ENCODE assay signal across 24 mouse cellular contexts in the genomic region with DNA sequence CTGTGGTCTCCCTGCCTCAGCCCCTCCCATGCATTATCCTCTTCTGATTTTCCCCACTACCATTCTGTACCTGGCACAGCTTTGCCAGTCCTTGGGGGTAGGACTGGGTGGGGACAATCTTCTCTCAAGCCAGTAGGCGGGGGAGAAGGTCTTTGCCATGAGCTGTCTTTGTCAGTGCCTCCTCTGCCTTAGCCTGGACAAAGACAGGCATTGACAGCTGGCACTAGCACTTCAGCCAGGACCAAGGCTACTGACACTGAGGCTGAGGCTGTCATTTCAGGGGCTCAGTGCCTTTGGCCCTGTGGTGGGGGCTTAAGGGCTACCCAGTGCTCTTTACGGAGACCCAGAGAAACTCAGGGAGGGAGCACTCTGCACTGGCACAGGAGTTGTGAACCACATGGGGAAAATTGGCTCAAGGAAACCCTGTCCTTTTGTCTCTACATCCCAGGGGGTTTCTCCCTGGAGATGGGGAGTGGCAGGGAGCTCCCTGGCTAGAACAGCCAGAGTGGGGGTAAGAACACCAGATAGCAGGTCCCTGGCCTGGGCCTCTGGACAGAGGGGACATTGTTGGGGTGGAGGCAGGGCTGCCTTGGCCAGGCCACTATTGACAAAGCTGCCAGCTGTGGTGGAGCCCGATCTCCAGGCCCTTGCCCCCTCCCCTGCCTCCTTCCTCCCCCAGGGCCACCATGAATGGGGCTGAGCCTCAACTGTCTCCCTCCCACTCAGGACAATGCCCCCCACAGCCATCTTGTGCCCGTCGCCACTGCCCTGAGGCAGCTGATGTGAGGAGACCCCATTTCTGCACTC. TPM values are rescaled to one million over a fixed set of nuclear protein-coding genes. Genes with fewer than 3 reads are reported as not detected.
A peak's percentile ranks its signal among the peaks of the same experiment; 100 is the strongest.
DNase-seq lines count a peak whose midpoint lies in the region; ATAC-seq and TF ChIP-seq lines count a peak whose summit lies in the region.
"Had no signal": no experiment of that assay in that cellular context is flagged by ENCODE, and none has a peak within 500 bp of the region (broad histone marks: within the 10 kb centered on the region; RNA-seq: fewer than 3 reads in every experiment).

Gene Plxnb3 (plus strand): TSS at position 757 of the 807 bp plus-strand sequence.

- TF ChIP-seq RAD21 in MEL (IDR thresholded peaks at IDR 0.05; ENCODE audit: low read depth, low read length) = no peak

- peaks cover 0 to 19% of the 10 kb centered on the region in 2 experiments; a peak in 2 of 4 replicates for H3K4me1 ChIP-seq in MEL (ENCODE audit: control insufficient read depth in 1 of 2, insufficient read depth in 2 of 2, low read length in 2 of 2)
- no peaks in the 10 kb centered on the region for H3K4me1 ChIP-seq in midbrain, embryonic 15.5 days
- H3K4me1 ChIP-seq: heart, embryonic 13.5 days; limb, embryonic 12.5 days; liver, embryonic 12.5 days; midbrain, embryonic 10.5 days had no signal

- peaks cover 0 to 11% of the 10 kb centered on the region in 2 experiments; a peak in 2 of 4 replicates for H3K36me3 ChIP-seq in MEL (ENCODE audit: control insufficient read depth in 1 of 2, insufficient read depth in 2 of 2, low read length in 2 of 2)
- no peaks in the 10 kb centered on the region for H3K36me3 ChIP-seq in midbrain, embryonic 15.5 days (replicated peaks)
- H3K36me3 ChIP-seq: G1E; heart, embryonic 13.5 days; limb, embryonic 12.5 days; liver, embryonic 12.5 days; midbrain, embryonic 10.5 days had no signal

- no peak within 1 kb of the TSS for H3K4me3 ChIP-seq in left cerebral cortex, adult 2 months
- no peak within 1 kb of the TSS for H3K4me3 ChIP-seq in MEL (ENCODE audit: control insufficient read depth in 1 of 2, insufficient read depth in 1 of 2, low read depth in 2 of 2, low read length in 2 of 2)
- H3K4me3 ChIP-seq in midbrain, embryonic 15.5 days = no peak within 1 kb of the TSS
- H3K4me3 ChIP-seq: heart, embryonic 13.5 days; limb, embryonic 12.5 days; liver, embryonic 12.5 days; midbrain, embryonic 10.5 days had no signal

- no peak for ATAC-seq in midbrain, embryonic 15.5 days (replicated peaks)
- ATAC-seq: forebrain, embryonic 16.5 days; liver, embryonic 12.5 days had no signal

- peak; percentile 38 for DNase-seq in cerebellum, adult 9-11 months
- no peak for DNase-seq in cerebellum, adult 9-10 months
- no peak for DNase-seq in left cerebral cortex, adult 2 months (ENCODE audit: extremely low spot score in 1 of 2, low spot score in 2 of 2)
- DNase-seq in left cerebral cortex, postnatal 10 days (ENCODE audit: extremely low spot score in 1 of 2, low spot score in 2 of 2) = no peak
- no peak for DNase-seq in MEL (ENCODE audit: low read depth, low spot score)
- peak; percentile 35 to 44 for DNase-seq in layer of hippocampus, adult 8-10 months (ENCODE audit: low spot score in 2 of 2)
- no peak for DNase-seq in spleen, adult 18-20 months
- DNase-seq: adrenal gland, postnatal 25 days; embryo, embryonic 11 days; gastrocnemius, postnatal 14 days; heart, adult 18-20 months; heart, postnatal 36 days; kidney, adult 11 months; lung, embryonic 14.5 days; lung, postnatal 4 days; right cerebral cortex, postnatal 25 days; thymus, postnatal 14 days had no signal

- no peaks in the 10 kb centered on the region for H3K9me3 ChIP-seq in MEL (replicated peaks; ENCODE audit: insufficient read depth, low read length)
- H3K9me3 ChIP-seq in midbrain, embryonic 15.5 days = no peaks in the 10 kb centered on the region
- H3K9me3 ChIP-seq: G1E; heart, embryonic 13.5 days; limb, embryonic 12.5 days; liver, embryonic 12.5 days; midbrain, embryonic 10.5 days had no signal

- no peaks in the 10 kb centered on the region for H3K79me2 ChIP-seq in MEL (ENCODE audit: control insufficient read depth, insufficient read depth, low read length, poor library complexity)

- no peak for TF ChIP-seq EP300 in MEL (IDR thresholded peaks at IDR 0.05; ENCODE audit: low read depth in 1 of 2, low read length in 2 of 2)

- no peak within 1 kb of the TSS for H3K4me2 ChIP-seq in midbrain, embryonic 15.5 days
- H3K4me2 ChIP-seq: heart, embryonic 13.5 days; limb, embryonic 12.5 days; liver, embryonic 12.5 days; lung, embryonic 14.5 days had no signal

- no peaks in the 10 kb centered on the region for H3K27me3 ChIP-seq in MEL (ENCODE audit: control insufficient read depth in 1 of 2, insufficient read depth in 2 of 2, low read length in 2 of 2)
- no peaks in the 10 kb centered on the region for H3K27me3 ChIP-seq in midbrain, embryonic 15.5 days (replicated peaks)

- peak within 1 kb of the TSS; percentile 36; the same call in 1 of the 2 replicates for H3K27ac ChIP-seq in left cerebral cortex, adult 2 months
- peak within 1 kb of the TSS; percentile 24; the same call in 1 of the 2 replicates for H3K27ac ChIP-seq in MEL (ENCODE audit: control insufficient read depth, low read depth, low read length)
- H3K27ac ChIP-seq in midbrain, embryonic 15.5 days = no peak within 1 kb of the TSS
- H3K27ac ChIP-seq: heart, embryonic 13.5 days; limb, embryonic 12.5 days; liver, embryonic 12.5 days; midbrain, embryonic 10.5 days had no signal

- intact Hi-C loops in left cerebral cortex, adult 2 months (cut with DNase I) = no loop called here
- intact Hi-C loops in left cerebral cortex, postnatal 10 days (cut with DNase I) = no loop called here

- 57% methylated on average over 5 of the region's 5 CpGs for WGBS in midbrain, embryonic 15.5 days

- no peak within 1 kb of the TSS for H3K9ac ChIP-seq in MEL (ENCODE audit: control insufficient read depth, low read depth, low read length, poor library complexity, severe bottlenecking)
- no peak within 1 kb of the TSS for H3K9ac ChIP-seq in midbrain, embryonic 15.5 days
- H3K9ac ChIP-seq: heart, embryonic 13.5 days; limb, embryonic 12.5 days; liver, embryonic 12.5 days; lung, embryonic 14.5 days had no signal

- TF ChIP-seq CTCF in left cerebral cortex, adult 2 months (IDR thresholded peaks at IDR 0.05) = no peak
- TF ChIP-seq CTCF in MEL (IDR thresholded peaks at IDR 0.05 in 2 of 3, conservative IDR thresholded peaks at IDR 0.05 in 1 of 3; ENCODE audit: control insufficient read depth in 1 of 3, insufficient read depth in 1 of 3, low read depth in 2 of 3, low read length in 3 of 3, poor library complexity in 1 of 3, severe bottlenecking in 1 of 3) = no peak

- TF ChIP-seq POLR2A in MEL (IDR thresholded peaks at IDR 0.05; ENCODE audit: control insufficient read depth in 1 of 2, insufficient read depth in 1 of 2, low read depth in 1 of 2, low read length in 2 of 2, poor library complexity in 1 of 2) = no peak

TF ChIP-seq in MEL, 35 proteins besides CTCF, POLR2A, EP300 and RAD21:
- no peak for TF ChIP-seq RCOR1 (IDR thresholded peaks at IDR 0.05; ENCODE audit: low read depth, low read length)
- no peak for TF ChIP-seq NRF1 (IDR thresholded peaks at IDR 0.05; ENCODE audit: insufficient read depth, low read depth, low read length, poor library complexity, severe bottlenecking)
- no peak for TF ChIP-seq MAZ (IDR thresholded peaks at IDR 0.05; ENCODE audit: low read depth, low read length)
- no peak for TF ChIP-seq SIN3A (IDR thresholded peaks at IDR 0.05; ENCODE audit: low read length)
- TF ChIP-seq GABPA (IDR thresholded peaks at IDR 0.05; ENCODE audit: low read depth, low read length) = no peak
- TF ChIP-seq KAT2A (conservative IDR thresholded peaks at IDR 0.05; ENCODE audit: low read depth, low read length) = no peak
- TF ChIP-seq MYB (IDR thresholded peaks at IDR 0.05; ENCODE audit: low read depth, low read length) = no peak
- TF ChIP-seq MAFK (IDR thresholded peaks at IDR 0.05; ENCODE audit: borderline replicate concordance, low read depth, low read length) = no peak
- no peak for TF ChIP-seq GATA1 (IDR thresholded peaks at IDR 0.05; ENCODE audit: low read depth, low read length)
- no peak for TF ChIP-seq ELF1 (IDR thresholded peaks at IDR 0.05; ENCODE audit: low read depth, low read length)
- TF ChIP-seq CHD2 (IDR thresholded peaks at IDR 0.05; ENCODE audit: low read length) = no peak
- TF ChIP-seq E2F4 (IDR thresholded peaks at IDR 0.05; ENCODE audit: borderline replicate concordance, low read depth, low read length) = no peak
- no peak for TF ChIP-seq TBP (IDR thresholded peaks at IDR 0.05; ENCODE audit: low read depth, low read length)
- no peak for TF ChIP-seq USF1 (IDR thresholded peaks at IDR 0.05; ENCODE audit: low read depth, low read length)
- TF ChIP-seq USF2 (IDR thresholded peaks at IDR 0.05; ENCODE audit: borderline replicate concordance in 1 of 2, insufficient read depth in 1 of 2, low read depth in 1 of 2, low read length in 2 of 2) = no peak
- TF ChIP-seq MEF2A (IDR thresholded peaks at IDR 0.05; ENCODE audit: extremely low read depth, insufficient replicate concordance, low read depth, low read length, poor library complexity, severe bottlenecking) = no peak
- TF ChIP-seq TCF12 (IDR thresholded peaks at IDR 0.05; ENCODE audit: low read depth, low read length) = no peak
- TF ChIP-seq UBTF (IDR thresholded peaks at IDR 0.05; ENCODE audit: borderline replicate concordance, insufficient read depth, low read depth, low read length) = no peak

RNA-seq across cellular contexts. Expression of gene Plxnb3, which starts in this region (rescaled TPM):
- total RNA-seq in left cerebral cortex, adult 2 months (2021) = 1 to 10 TPM; 7.2 to 8.5 TPM
- 1 to 10 TPM; 4.5 to 6.8 TPM for total RNA-seq in left cerebral cortex, postnatal 10 days (2021)
- total RNA-seq in MEL (2012; rRNA removed) = not detected in 2 replicates
- under 1 TPM in 1 of 2 experiments, not detected in 1; 0.10 TPM for polyA plus RNA-seq in MEL (2012; ENCODE audit: insufficient read depth in 1 of 2, insufficient read length in 2 of 2, low read depth in 1 of 2, low replicate concordance in 2 of 2, missing spikeins in 1 of 2)
- 10 to 100 TPM; 14.3 to 17.3 (median 15.5) TPM for total RNA-seq in layer of hippocampus, adult 8-10 months (2022)
- 0.23 and 0.35 TPM in 2 replicates for polyA plus RNA-seq in midbrain, embryonic 15.5 days (2015; fragmentation: Nextera tagmentation; extraction: Ambion mirVana)

Comparison
In these comparisons a context has a peak if more than half of its experiments do, and no peak if none do; other contexts are left out.
1. DNase-seq: peak in cerebellum, adult 9-11 months (single experiment) and layer of hippocampus, adult 8-10 months (2 of 2); none in cerebellum, adult 9-10 months (single experiment), left cerebral cortex, adult 2 months (0 of 2), left cerebral cortex, postnatal 10 days (0 of 2), MEL (single experiment) and spleen, adult 18-20 months (0 of 2).